Mouse (Mus musculus): ENCODE data around the gene Pbld1. TPM values are rescaled to one million over a fixed set of nuclear protein-coding genes. Genes with fewer than 3 reads are reported as not detected.

Gene Pbld1
- total RNA-seq, 2 experiments from 2014 or later = 0.15 to 0.82 TPM

DNA sequence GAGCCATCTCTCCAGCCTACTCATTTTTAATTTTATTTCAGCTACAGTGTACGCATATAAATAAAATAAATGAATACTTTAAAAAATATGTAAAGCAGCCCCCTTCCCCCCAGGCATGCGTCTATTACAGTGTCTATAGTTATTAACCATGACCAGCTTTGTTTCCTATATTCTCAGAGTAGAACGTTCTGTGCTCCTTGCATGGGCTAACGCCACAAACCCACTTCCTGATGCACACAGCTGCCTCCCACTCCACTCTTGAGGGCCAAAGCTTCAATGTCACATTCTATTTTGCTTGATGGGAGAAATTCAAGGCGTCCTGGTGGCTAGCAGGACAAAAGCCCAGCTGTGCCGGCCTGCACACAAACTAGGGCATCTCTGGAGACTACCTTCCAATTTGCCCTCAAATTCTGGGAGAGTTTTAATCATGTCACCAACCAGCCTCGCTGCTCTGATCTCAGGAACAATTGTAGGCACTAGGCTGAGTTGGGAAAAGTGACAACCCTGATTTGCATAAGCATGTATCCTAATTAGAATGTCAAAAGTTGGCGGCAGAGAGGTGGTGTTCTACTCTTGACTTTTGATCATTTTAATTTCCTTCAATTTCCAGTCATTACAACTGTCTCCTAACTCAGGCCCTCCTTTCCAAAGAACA, 29.3 kb downstream of the Pbld1 start:
- Histone ChIP-seq H3K4me3 (peak overlapping the region; percentile 47), H3K27ac (0 out of 2 replicates have a peak overlapping the region, but pooled peaks have one; percentile 8)
- no peak for TF ChIP-seq CTCF (conservative IDR thresholded peaks at IDR 0.05)
- DNase-seq (ENCODE audit: low spot score in 2 of 2) = no peak

DNA sequence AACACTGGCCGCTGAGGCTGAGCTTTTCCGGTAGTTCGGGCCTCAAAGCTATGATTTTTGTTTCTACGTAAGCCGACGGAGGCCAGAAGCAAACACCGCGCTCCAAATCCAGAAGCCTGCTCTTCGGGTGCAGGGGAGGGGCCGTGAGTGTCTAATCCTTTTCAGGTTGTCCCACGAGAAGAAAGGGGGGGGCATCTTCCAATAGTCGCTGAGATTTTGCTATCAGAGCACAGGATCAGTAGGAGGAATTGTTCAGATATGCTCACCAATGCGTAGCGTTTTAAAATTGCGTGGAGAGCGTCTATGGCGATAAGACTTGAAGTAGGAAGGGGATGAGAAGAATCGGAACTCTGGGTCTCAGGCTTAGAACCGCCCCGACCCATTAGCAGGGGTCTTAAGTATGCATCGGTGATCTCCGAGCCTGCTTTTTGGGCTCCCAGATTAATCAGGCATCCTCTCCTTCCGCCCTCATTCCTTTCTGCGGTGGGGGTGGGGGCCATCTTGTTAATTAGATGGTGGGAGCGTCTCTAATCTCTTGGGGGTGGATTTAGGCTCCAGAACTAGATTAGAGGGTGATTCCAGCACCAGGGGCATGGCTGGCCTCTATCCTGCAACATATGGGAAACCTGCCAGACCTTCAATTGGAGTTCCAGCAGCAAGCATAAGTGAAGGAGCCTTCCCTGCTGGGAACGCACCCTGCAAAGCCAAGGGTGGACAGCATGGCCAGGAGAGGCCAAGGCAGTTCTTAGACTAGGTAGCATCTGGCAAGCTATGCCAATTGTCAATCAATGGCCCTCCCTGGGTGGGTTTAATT, 30.0 kb downstream of the Pbld1 start:
- Histone ChIP-seq H3K4me3 (peak overlapping the region; percentile 47), H3K27ac (peak overlapping the region; percentile 28; the same call in 1 of the 2 replicates)
- no peak for TF ChIP-seq CTCF (conservative IDR thresholded peaks at IDR 0.05)
- DNase-seq (ENCODE audit: low spot score in 2 of 2) = no peak

DNA sequence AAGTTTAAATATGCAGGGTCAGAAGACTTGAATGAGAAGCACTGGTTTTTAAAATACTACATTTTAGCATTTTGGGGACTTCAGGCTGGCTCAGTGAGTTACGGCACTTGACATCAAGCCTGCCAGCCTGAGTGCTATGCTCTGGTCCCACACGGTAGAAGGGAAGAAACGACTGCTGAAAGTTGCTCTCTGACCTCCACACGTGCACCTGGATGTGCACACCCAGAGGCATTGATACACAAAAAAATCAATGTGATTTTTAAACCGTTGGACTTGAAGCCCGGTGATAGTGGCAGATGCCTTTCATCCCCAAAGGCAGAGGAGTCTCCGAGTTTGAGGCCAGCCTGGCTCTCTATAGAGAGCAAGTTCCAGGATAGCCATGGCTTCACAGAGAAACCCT, 32.0 kb downstream of the Pbld1 start:
- no peak overlapping the region for H3K4me3 ChIP-seq
- no peak for TF ChIP-seq CTCF (conservative IDR thresholded peaks at IDR 0.05)
- DNase-seq (ENCODE audit: low spot score in 2 of 2) = no peak
- H3K27ac ChIP-seq = no peak overlapping the region

GRCm38 (mm10) chr10:63092616-63093550, 32.9 kb downstream of the Pbld1 start:
- no peak overlapping the region for H3K27ac ChIP-seq
- no peak for TF ChIP-seq CTCF (conservative IDR thresholded peaks at IDR 0.05)

GRCm38 (mm10) chr10:63096757-63097156, 36.8 kb downstream of the Pbld1 start:
- DNase-seq (ENCODE audit: low spot score in 2 of 2) = no peak
- H3K27ac ChIP-seq = no peak overlapping the region
- no peak overlapping the region for H3K4me3 ChIP-seq
- TF ChIP-seq CTCF (conservative IDR thresholded peaks at IDR 0.05) = no peak

More at GRCm38 (mm10) chr10:63092616-63093550, 32.9 kb downstream of the Pbld1 start:
- H3K4me3 ChIP-seq = no peak overlapping the region
- no peak for DNase-seq (ENCODE audit: low spot score in 2 of 2)

GRCm38 (mm10) chr10:63098191-63098590, 38.2 kb downstream of the Pbld1 start:
- DNase-seq (ENCODE audit: low spot score in 2 of 2) = no peak
- H3K27ac ChIP-seq = no peak overlapping the region
- TF ChIP-seq CTCF (conservative IDR thresholded peaks at IDR 0.05) = no peak
- no peak overlapping the region for H3K4me3 ChIP-seq

GRCm38 (mm10) chr10:63099521-63099920, 39.6 kb downstream of the Pbld1 start, which contains the start of gene Atoh7:
Atoh7 (plus strand) TSS chr10:63099651.
- Histone ChIP-seq H3K4me3 (peak within 1 kb of the TSS; percentile 65), H3K27ac (peak within 1 kb of the TSS; percentile 88)
- DNase-seq (ENCODE audit: low spot score in 2 of 2) = peak in 1 of 2 experiments; percentile 25
- no peak for TF ChIP-seq CTCF (conservative IDR thresholded peaks at IDR 0.05)

DNA sequence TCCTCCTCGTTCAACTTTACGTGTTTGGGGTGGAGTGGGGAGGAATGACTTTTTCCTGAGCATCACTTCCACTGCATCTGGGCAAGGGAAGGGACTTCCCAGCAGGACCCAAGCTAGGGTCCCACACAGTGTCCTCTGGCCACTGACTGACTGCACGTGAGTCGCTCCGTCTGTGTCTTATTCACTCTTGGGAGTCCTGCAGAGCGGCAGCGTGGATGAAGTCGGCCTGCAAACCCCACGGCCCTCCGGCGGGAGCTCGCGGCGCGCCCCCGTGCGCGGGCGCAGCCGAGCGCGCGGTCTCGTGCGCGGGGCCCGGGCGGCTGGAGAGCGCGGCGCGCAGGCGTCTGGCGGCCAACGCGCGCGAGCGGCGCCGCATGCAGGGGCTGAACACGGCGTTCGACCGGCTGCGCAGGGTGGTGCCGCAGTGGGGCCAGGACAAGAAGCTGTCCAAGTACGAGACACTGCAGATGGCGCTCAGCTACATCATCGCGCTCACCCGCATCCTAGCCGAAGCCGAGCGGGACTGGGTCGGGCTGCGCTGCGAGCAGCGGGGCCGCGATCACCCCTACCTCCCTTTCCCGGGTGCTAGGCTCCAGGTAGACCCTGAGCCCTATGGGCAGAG, 40.1 kb downstream of the Pbld1 start:
- Histone ChIP-seq H3K27ac (peak overlapping the region; percentile 88), H3K4me3 (peak overlapping the region; percentile 65)
- peak; percentile 58 to 72 for DNase-seq (ENCODE audit: low spot score in 2 of 2)
- TF ChIP-seq CTCF (conservative IDR thresholded peaks at IDR 0.05) = no peak

- Histone ChIP-seq H3K4me3 (peak overlapping the region; percentile 65), H3K27ac (peak overlapping the region; percentile 88)
- no peak for DNase-seq (ENCODE audit: low spot score in 2 of 2)
- no peak for TF ChIP-seq CTCF (conservative IDR thresholded peaks at IDR 0.05)
These were observed 40.7 kb downstream of the Pbld1 start for GRCm38 (mm10) chr10:63100657-63101056.

- no peak overlapping the region for H3K27ac ChIP-seq
- no peak for DNase-seq (ENCODE audit: low spot score in 2 of 2)
- no peak overlapping the region for H3K4me3 ChIP-seq
- TF ChIP-seq CTCF (conservative IDR thresholded peaks at IDR 0.05) = peak; percentile 76
These were observed 53.2 kb downstream of the Pbld1 start for GRCm38 (mm10) chr10:63113027-63113604.

DNA sequence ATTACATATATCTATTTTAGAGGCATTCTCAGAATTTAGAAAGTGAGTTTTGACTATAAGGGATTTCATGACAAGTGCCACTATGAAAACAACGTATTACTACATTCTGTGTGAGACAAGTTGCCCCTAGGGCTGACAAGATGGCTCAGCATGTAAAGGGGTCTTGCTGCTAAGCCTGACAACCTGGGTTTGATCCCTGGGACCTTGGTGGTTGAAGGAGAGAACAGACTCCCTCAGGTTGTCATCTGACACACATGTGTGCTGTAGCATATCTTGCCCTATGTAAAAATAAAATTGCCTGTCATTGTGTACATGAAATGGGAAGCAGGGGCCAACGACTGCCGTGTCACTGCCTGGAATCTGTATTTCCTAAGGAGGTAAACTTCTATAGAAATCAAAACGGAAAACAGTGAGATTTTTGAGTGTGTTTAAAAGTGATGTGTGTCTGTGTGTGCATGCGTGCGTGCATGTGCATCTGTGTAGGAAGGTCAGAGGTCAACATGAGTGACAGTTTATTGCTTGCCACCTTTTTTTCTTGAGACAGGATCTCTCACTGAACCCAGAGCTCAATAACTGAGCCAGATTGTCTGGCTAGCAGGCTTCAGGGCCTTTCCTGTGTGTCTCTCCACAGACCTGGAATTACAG, 53.9 kb downstream of the Pbld1 start:
- TF ChIP-seq CTCF (conservative IDR thresholded peaks at IDR 0.05) = no peak
- no peak overlapping the region for H3K27ac ChIP-seq
- no peak for DNase-seq (ENCODE audit: low spot score in 2 of 2)
- H3K4me3 ChIP-seq = no peak overlapping the region
